In the genomic region with DNA sequence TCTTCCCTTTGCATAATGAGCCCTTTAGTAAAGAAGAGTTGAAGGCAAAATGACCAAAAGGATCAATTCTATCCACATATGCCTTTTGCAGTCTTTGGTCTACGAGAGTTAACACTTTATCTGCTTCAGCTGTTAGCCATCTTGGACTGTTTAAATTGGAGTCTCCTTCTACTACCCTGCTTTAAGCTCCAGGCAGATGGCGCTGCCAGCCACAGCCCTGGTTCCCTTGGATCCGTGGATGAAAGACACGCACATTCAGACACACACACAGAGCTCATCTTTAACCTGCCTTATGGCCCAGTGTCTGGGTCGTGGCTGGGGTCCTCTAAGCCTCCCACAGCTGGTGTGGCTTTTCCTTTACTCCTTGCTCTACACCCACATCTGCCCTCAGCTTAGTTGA, we compare ENCODE assay signal across 12 mouse cellular contexts. TPM values are rescaled to one million over a fixed set of nuclear protein-coding genes. Genes with fewer than 3 reads are reported as not detected.
DNase-seq lines count a peak whose midpoint lies in the region; ATAC-seq lines count a peak whose summit lies in the region.
"Had no signal": no experiment of that assay in that cellular context is flagged by ENCODE, and none has a peak within 500 bp of the region (broad histone marks: within the 10 kb centered on the region; RNA-seq: fewer than 3 reads in every experiment).

No protein-coding gene starts in this region.

- intact Hi-C loops in left cerebral cortex, postnatal 14 days (cut with DNase I) = loop anchor here (5.0 kb wide), 1 partner anchor 41 kb away; no protein-coding TSS in a partner anchor

- ATAC-seq in common myeloid progenitor, adult 5-6 weeks (replicated peaks; ENCODE audit: low read depth, poor library complexity, severe bottlenecking) = peak; percentile 67
- ATAC-seq: midbrain, embryonic 16.5 days had no signal

- DNase-seq in embryo, embryonic 10 days (ENCODE audit: low spot score) = peak; percentile 25
- DNase-seq in embryo, embryonic 9.5 days (ENCODE audit: extremely low spot score) = no peak
- peak; percentile 54 to 60 for DNase-seq in left cerebral cortex, postnatal 14 days (ENCODE audit: low spot score in 2 of 2)
- DNase-seq in left cerebral cortex, adult 8-10 months (ENCODE audit: low spot score in 2 of 2) = no peak
- peak; percentile 44 for DNase-seq in 3T3-L1 (ENCODE audit: low read depth, low spot score)
- no peak for DNase-seq in spleen, postnatal 4 days (ENCODE audit: low spot score in 2 of 2)
- DNase-seq in frontal cortex, postnatal 14 days (ENCODE audit: low spot score in 2 of 2) = no peak
- DNase-seq: cerebellum, adult 11-12 months; kidney, adult 8-10 months had no signal

RNA-seq across cellular contexts. Expression of a gene that starts 7.0 kb away (rescaled TPM):
- 1 to 10 TPM; 6.6 to 6.8 TPM for total RNA-seq in left cerebral cortex, postnatal 14 days (2021)
- 1 to 10 TPM; 5.9 to 7.1 (median 6.8) TPM for total RNA-seq in left cerebral cortex, adult 8-10 months (2022)
- 8.9 and 10.1 TPM in 2 replicates for total RNA-seq in common myeloid progenitor, adult 5-6 weeks (2017)

RNA-seq across cellular contexts. Expression of a gene that starts 28.2 kb away (rescaled TPM):
- 10 to 100 TPM; 28.3 to 29.0 TPM for total RNA-seq in left cerebral cortex, postnatal 14 days (2021)
- 10 to 100 TPM; 20.6 to 32.1 (median 27.1) TPM for total RNA-seq in left cerebral cortex, adult 8-10 months (2022)
- total RNA-seq in common myeloid progenitor, adult 5-6 weeks (2017) = 0.14 and 1.8 TPM in 2 replicates

RNA-seq across cellular contexts. Expression of a gene that starts 29.6 kb away (rescaled TPM):
- not detected for total RNA-seq in left cerebral cortex, postnatal 14 days (2021)
- not detected for total RNA-seq in left cerebral cortex, adult 8-10 months (2022)
- total RNA-seq in common myeloid progenitor, adult 5-6 weeks (2017) = not detected in 2 replicates
- total RNA-seq: left cerebral cortex, postnatal 36 days had no signal

Comparison
In these comparisons a context has a peak if more than half of its experiments do, and no peak if none do; other contexts are left out.
1. DNase-seq: peak in embryo, embryonic 10 days (single experiment), left cerebral cortex, postnatal 14 days (2 of 2) and 3T3-L1 (single experiment); none in embryo, embryonic 9.5 days (single experiment), left cerebral cortex, adult 8-10 months (0 of 2), spleen, postnatal 4 days (0 of 2) and frontal cortex, postnatal 14 days (0 of 2).